Mouse (Mus musculus) neural tube, embryonic 15.5 days (tissue): ENCODE measurements around the gene Slit3. TPM values are rescaled to one million over a fixed set of nuclear protein-coding genes. Genes with fewer than 3 reads are reported as not detected.

Experiments used
- ATAC-seq: fragments of 200-750 bp; cut with Nextera tagmentation; 2 replicates; pipeline ENCODE4 v1.8.0; 2017; ENCODE audit warnings: mild to moderate bottlenecking, moderate TSS enrichment, moderate library complexity; ENCODE audit not compliant: low FRiP score
- H3K27ac ChIP-seq: fragments of 300-500 bp; sonication (generic); replicated peaks from 2 replicates; pipeline ENCODE4 v1.5.1; 2015; ENCODE audit warnings: mild to moderate bottlenecking, inconsistent platforms
- H3K27me3 ChIP-seq: fragments of 300-500 bp; sonication (generic); replicated peaks from 2 replicates; pipeline ENCODE4 v1.6.1; 2015; ENCODE audit warnings: inconsistent platforms
- H3K36me3 ChIP-seq: fragments of 300-500 bp; sonication (generic); 2 replicates; pipeline ENCODE4 v1.6.1; 2015; ENCODE audit warnings: inconsistent platforms
- H3K4me1 ChIP-seq: fragments of 300-500 bp; sonication (generic); 2 replicates; pipeline ENCODE4 v1.6.1; 2015; ENCODE audit warnings: inconsistent platforms
- H3K4me2 ChIP-seq: fragments of 300-500 bp; sonication (generic); 2 replicates; pipeline ENCODE4 v1.6.1; 2015; ENCODE audit warnings: inconsistent platforms, mild to moderate bottlenecking, moderate library complexity
- H3K4me3 ChIP-seq: fragments of 300-500 bp; sonication (generic); replicated peaks from 2 replicates; pipeline ENCODE4 v1.5.1; 2015; ENCODE audit warnings: mild to moderate bottlenecking, inconsistent platforms
- H3K9ac ChIP-seq: fragments of 300-500 bp; sonication (generic); replicated peaks from 2 replicates; pipeline ENCODE4 v1.6.1; 2015; ENCODE audit warnings: mild to moderate bottlenecking, inconsistent platforms
- H3K9me3 ChIP-seq: fragments of 300-500 bp; sonication (generic); replicated peaks from 2 replicates; pipeline ENCODE4 v1.6.1; 2016; ENCODE audit warnings: inconsistent platforms
- WGBS: fragments of 180-500 bp; shearing (Covaris S2); methylation state at CpG from one replicate; pipeline ENCODE4 v1.1.7; 2015; ENCODE audit warnings: mixed read lengths; 5-methylcytosine and 5-hydroxymethylcytosine counted together
- polyA plus RNA-seq: library from polyadenylated mRNA; unstranded; fragments of >200 nt; fragmentation: Nextera tagmentation; extraction: Ambion mirVana; gene quantifications from 2 replicates; pipeline ENCODE4 v1.2.1, GENCODE M21; 2015

Slit3 gene
- polyA plus RNA-seq, 1 experiment from 2014 or later: 26.2 TPM

DNA sequence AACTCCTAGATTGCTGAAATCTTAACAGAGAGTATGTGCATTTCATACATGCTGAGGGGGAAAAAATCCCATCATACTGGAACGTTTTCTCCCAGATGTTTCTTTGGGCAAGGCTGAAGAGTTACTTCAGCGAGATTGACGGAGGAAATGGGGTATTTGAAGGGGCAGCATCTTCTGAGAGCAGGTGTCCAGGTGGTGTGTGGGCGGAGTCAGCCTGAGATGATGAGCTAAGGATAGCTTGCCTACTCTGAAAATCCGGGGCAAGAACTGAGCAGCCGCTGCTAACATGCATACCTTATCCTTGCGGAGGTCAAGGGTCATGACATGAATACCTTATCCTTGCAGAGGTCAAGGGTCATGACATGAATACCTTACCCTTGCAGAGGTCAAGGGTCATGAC is 576.5 kb downstream of the Slit3 start:
- Histone ChIP-seq H3K9me3 (no peaks in the 10 kb centered on the region), H3K9ac (no peak overlapping the region), H3K36me3 (no peaks in the 10 kb centered on the region), H3K4me3 (no peak overlapping the region), H3K4me2 (no peak overlapping the region), H3K27ac (no peak overlapping the region), H3K4me1 (no peaks in the 10 kb centered on the region), H3K27me3 (no peaks in the 10 kb centered on the region)
- WGBS: 93% methylated on average over 7 of the region's 7 CpGs
- ATAC-seq: no peak

DNA sequence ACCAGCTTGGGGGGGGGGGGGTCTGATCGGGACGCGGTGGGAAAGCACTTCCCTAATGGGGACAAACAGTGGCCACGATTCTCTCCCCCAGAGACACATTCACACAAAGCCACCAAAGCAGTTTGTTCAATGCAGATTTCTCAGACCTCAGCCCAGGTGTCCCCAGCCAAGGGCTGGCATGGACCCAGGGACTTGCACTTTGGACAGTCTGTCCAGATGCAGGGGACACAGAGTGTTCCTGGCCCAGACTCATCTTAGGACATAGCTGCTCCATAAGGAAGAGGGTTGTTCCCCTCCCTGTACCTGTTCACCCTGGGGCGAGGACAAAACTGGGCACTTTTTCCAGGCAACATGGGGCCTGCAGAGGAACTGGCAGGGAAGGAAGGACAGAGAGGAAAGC is 577.9 kb downstream of the Slit3 start:
- no peak overlapping the region for H3K27ac ChIP-seq
- WGBS: 92% methylated on average over 5 of the region's 5 CpGs

DNA sequence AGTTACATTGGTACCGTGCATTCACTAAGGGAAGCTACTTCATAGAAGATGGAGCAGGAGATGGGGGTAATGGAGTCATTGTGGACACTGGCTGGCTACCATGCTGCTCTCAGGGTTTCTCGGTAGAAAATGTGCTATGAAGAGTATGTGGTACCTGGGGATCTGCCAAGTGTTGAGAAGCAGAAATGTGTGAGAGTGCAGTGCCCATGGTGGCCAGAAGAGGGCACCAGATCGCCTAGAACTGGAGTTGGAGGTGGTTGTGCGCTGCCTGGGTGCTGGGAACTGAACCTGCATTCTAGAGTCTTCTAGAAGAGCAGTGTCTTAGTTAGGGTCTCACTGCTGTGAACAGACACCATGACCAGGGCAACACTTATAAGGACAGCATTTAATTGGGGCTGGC is 582.4 kb downstream of the Slit3 start:
- Histone ChIP-seq H3K9me3 (0 out of 2 replicates have a peak, but pooled peaks cover 3% of the 10 kb centered on the region), H3K4me2 (no peak overlapping the region), H3K27me3 (no peaks in the 10 kb centered on the region), H3K4me1 (no peaks in the 10 kb centered on the region), H3K4me3 (no peak overlapping the region), H3K9ac (no peak overlapping the region), H3K36me3 (peaks cover 11% of the 10 kb centered on the region), H3K27ac (no peak overlapping the region)
- ATAC-seq: no peak
- 76% methylated on average over 4 of the region's 4 CpGs for WGBS

More for the DNA sequence above, 577.9 kb downstream of the Slit3 start:
- Histone ChIP-seq H3K27me3 (no peaks in the 10 kb centered on the region), H3K9me3 (0 out of 2 replicates have a peak, but pooled peaks cover 3% of the 10 kb centered on the region), H3K4me2 (no peak overlapping the region), H3K9ac (no peak overlapping the region), H3K4me1 (no peaks in the 10 kb centered on the region), H3K36me3 (peaks cover 10% of the 10 kb centered on the region), H3K4me3 (no peak overlapping the region)
- no peak for ATAC-seq

DNA sequence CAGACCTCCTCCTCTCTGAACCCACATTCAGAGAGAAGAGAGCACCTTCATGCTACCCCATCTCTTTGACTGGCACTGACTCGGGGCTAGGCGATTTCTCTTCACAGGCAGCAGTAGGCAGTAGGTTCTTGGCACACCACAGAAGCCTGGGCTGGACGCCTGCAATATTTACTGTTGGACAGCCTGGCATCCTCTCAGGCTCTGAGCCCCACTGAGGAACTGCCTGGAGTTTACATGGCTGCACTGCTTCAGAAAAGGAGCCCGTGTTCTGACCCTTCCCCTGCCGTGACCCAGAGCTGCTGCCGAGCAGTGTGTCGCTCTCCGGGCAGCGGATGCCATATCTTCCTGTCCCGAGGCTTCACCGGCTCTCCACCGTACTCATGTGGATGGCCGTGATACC is 583.4 kb downstream of the Slit3 start:
- H3K9me3 ChIP-seq: 0 out of 2 replicates have a peak, but pooled peaks cover 3% of the 10 kb centered on the region
- H3K27me3 ChIP-seq: no peaks in the 10 kb centered on the region
- no peaks in the 10 kb centered on the region for H3K4me1 ChIP-seq
- 96% methylated on average over 13 of the region's 13 CpGs for WGBS
- no peak overlapping the region for H3K9ac ChIP-seq
- peaks cover 11% of the 10 kb centered on the region for H3K36me3 ChIP-seq
- no peak overlapping the region for H3K4me2 ChIP-seq
- no peak overlapping the region for H3K4me3 ChIP-seq
- H3K27ac ChIP-seq: no peak overlapping the region
- ATAC-seq: no peak

DNA sequence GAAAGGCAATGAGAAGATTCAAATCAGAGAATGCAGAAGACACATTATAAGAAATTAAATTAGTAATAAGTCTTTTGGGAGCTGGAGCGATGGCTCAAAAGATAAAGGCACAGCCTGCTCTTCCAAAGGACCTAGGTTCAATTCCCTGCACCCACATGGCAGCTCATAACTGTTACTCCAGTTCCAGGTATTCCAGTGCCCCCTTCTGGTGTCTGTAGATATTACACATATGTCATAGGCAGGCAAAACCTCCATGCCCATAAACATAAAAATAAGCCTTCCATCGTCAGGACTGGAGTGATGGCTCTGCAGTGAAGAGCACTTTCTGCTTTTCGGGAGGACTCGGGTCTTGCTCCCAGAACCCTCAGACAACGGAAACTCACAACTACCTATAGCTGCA is 583.9 kb downstream of the Slit3 start:
- H3K9me3 ChIP-seq: 0 out of 2 replicates have a peak, but pooled peaks cover 3% of the 10 kb centered on the region
- no peak overlapping the region for H3K9ac ChIP-seq
- no peak overlapping the region for H3K4me2 ChIP-seq
- H3K27ac ChIP-seq: no peak overlapping the region
- no peaks in the 10 kb centered on the region for H3K4me1 ChIP-seq
- H3K4me3 ChIP-seq: no peak overlapping the region
- H3K36me3 ChIP-seq: peaks cover 11% of the 10 kb centered on the region
- no peaks in the 10 kb centered on the region for H3K27me3 ChIP-seq
- 96% methylated on average over 5 of the region's 5 CpGs for WGBS
- ATAC-seq: no peak

DNA sequence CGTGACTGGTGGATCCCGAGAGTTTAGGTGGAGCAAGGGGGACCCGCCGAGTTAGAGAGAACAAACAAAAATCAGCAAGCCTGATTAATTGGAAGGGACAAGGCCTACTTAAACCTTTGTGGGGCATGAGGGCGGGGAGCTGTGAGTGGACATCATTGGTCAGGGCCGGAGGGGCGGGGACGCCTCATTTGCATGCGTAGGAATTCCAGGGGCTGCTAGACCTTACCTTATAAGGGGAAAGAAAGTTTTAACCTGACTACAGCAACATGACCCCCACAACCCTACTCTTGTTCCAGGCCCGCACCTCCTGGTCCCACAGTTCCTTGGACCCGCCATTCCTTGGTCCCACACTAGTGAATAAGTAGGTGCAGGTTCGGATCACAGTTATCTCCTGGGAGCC is 586.4 kb downstream of the Slit3 start:
- no peak overlapping the region for H3K4me3 ChIP-seq
- ATAC-seq: no peak
- 91% methylated on average over 12 of the region's 12 CpGs for WGBS

DNA sequence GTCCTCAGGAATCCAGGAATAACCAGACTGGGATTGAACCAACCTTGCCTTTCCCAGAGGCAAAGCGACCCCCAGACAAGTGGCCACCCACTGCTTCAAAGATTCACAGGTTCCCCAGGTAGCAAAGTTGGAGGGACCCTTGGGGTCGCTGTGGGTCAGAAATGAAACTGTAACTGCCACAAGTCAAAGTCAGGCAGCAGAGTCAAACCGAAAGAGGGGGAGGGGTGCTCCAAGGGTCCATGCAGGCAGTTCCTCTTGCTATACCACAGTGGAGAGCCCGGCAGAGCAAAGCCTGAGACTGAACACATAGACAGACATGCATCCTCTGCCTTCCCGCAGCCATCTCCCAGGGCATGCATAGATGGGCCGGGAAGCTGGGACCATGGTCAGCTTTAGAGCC is 590.3 kb downstream of the Slit3 start:
- H3K4me1 ChIP-seq: no peaks in the 10 kb centered on the region
- H3K9me3 ChIP-seq: 0 out of 2 replicates have a peak, but pooled peaks cover 4% of the 10 kb centered on the region
- ATAC-seq: no peak
- no peak overlapping the region for H3K9ac ChIP-seq
- H3K27me3 ChIP-seq: no peaks in the 10 kb centered on the region
- 87% methylated on average over 6 of the region's 6 CpGs for WGBS
- no peak overlapping the region for H3K4me2 ChIP-seq
- no peaks in the 10 kb centered on the region for H3K36me3 ChIP-seq
- no peak overlapping the region for H3K27ac ChIP-seq
- no peak overlapping the region for H3K4me3 ChIP-seq

More for the DNA sequence above, 586.4 kb downstream of the Slit3 start:
- Histone ChIP-seq H3K9me3 (0 out of 2 replicates have a peak, but pooled peaks cover 3% of the 10 kb centered on the region), H3K4me1 (no peaks in the 10 kb centered on the region), H3K9ac (no peak overlapping the region), H3K27me3 (no peaks in the 10 kb centered on the region), H3K27ac (no peak overlapping the region), H3K4me2 (no peak overlapping the region), H3K36me3 (peaks cover 11% of the 10 kb centered on the region)

DNA sequence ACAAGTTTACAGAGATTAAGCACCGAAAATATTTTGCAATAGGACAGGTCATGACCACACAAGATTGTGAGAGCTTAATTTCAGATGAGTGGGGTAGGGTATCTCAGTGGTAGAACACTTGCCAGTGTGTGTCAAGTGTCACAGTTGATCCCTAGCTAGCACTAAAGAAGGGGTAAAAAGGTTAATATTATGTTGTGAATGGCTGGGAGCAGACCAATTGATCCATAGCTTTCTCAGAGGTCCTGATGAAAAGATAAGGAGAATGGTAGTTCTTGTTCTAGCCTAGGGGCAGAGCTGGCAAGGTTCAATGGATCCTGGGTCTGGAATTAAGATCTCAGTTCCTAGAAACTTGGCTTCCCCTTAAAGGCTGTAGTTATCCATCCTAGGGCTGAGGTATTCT is 597.9 kb downstream of the Slit3 start:
- no peak overlapping the region for H3K4me2 ChIP-seq

DNA sequence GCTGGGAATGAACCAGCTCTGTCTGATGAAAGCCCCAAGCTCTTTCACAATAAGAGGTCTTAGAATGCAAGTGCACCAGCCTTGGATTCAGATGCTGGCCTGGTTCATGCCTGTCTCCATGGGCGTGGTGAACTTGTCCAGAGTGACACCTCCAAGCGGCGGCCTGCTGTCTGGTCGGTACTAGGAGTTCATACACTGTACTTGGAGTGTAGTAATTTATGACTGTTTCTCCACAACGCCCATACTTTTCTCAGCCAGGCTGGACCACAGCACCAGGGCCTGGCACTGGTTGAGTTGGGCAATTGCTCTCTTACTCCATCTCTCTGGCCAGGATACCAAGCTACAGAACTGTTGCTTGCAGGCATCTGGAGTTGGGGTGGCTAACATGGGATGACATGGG is 602.9 kb downstream of the Slit3 start:
- Histone ChIP-seq H3K4me3 (no peak overlapping the region), H3K4me1 (no peaks in the 10 kb centered on the region)
- WGBS: 85% methylated on average over 5 of the region's 5 CpGs

More for the DNA sequence above, 597.9 kb downstream of the Slit3 start:
- no peaks in the 10 kb centered on the region for H3K4me1 ChIP-seq
- ATAC-seq: no peak
- no peaks in the 10 kb centered on the region for H3K27me3 ChIP-seq
- no peaks in the 10 kb centered on the region for H3K36me3 ChIP-seq
- H3K9me3 ChIP-seq: 0 out of 2 replicates have a peak, but pooled peaks cover 4% of the 10 kb centered on the region
- 83% methylated on average over 1 of the region's 1 CpGs for WGBS
- no peak overlapping the region for H3K4me3 ChIP-seq
- no peak overlapping the region for H3K27ac ChIP-seq
- H3K9ac ChIP-seq: no peak overlapping the region

DNA sequence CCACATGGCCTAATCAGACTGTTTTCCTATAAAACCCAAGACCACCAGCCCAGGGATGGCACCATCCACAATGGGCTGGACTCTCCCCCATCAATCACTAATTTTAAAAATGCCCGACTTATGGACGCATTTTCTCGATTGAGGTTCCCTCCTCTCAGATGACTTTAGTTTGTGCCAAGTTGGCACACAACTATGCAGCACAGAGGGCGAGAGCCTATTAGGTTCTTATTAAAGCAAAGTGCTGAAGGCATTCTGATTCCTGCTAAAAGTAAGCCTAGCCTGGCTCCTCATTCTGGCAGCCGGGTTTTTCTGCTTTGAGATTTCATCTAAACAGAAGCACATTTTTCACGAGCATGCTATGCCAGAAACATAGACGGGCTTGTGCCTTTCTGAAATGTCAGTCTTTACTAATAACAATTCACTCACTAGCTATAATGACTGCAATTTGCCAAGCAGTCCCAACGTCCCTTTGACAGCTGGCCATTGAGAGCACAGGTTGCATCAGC is 605.4 kb downstream of the Slit3 start:
- Histone ChIP-seq H3K27me3 (no peaks in the 10 kb centered on the region), H3K9ac (no peak overlapping the region), H3K9me3 (no peaks in the 10 kb centered on the region), H3K4me2 (no peak overlapping the region), H3K27ac (no peak overlapping the region), H3K4me1 (peaks cover 9% of the 10 kb centered on the region), H3K36me3 (no peaks in the 10 kb centered on the region), H3K4me3 (no peak overlapping the region)
- WGBS: 76% methylated on average over 8 of the region's 8 CpGs
- ATAC-seq: no peak

More for the DNA sequence above, 602.9 kb downstream of the Slit3 start:
- no peak for ATAC-seq
- no peak overlapping the region for H3K27ac ChIP-seq
- no peaks in the 10 kb centered on the region for H3K9me3 ChIP-seq
- H3K9ac ChIP-seq: no peak overlapping the region
- no peaks in the 10 kb centered on the region for H3K36me3 ChIP-seq
- H3K4me2 ChIP-seq: no peak overlapping the region
- no peaks in the 10 kb centered on the region for H3K27me3 ChIP-seq

DNA sequence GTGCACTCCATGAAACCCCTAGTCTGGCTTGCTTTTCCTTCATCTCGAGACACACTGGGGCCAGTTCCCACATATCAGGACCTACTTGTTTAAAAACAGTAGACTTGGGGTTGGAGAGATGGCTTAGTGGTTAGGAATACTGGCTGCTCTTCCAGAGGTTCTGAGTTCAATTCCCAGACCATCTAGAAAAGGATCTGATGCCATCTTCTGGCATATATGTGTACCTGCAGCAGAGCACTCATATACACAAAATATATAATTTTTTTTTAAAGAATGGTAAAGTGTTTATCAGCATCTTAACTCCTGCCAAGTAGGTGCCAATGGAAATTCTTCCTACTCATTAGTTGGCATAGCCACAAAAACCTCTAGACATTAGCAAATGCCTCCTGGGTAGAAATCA is 607.2 kb downstream of the Slit3 start:
- WGBS: 88% methylated on average over 1 of the region's 1 CpGs
- Histone ChIP-seq H3K36me3 (no peaks in the 10 kb centered on the region), H3K4me3 (no peak overlapping the region), H3K4me1 (peaks cover 9% of the 10 kb centered on the region), H3K9ac (no peak overlapping the region), H3K4me2 (no peak overlapping the region), H3K9me3 (no peaks in the 10 kb centered on the region), H3K27me3 (no peaks in the 10 kb centered on the region), H3K27ac (no peak overlapping the region)
- no peak for ATAC-seq

DNA sequence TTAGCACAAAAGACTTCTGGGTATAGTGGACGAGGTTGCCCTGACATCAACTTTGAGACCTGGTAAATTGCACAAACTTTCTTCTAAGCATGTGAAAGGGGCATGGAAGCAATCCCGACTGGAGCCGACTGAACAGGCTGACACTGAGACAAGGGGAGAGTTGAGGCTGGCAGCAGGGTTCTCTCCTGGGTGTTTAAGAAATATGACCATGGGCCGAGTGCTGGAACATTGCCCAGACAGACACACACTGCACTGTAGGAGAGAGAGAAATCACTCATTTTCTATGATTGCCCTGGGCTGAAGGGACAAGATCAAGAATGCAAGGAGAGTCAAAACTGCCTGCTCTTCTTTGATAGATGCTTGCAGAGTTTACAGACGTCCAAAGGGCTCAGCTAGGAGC is 608.2 kb downstream of the Slit3 start:
- Histone ChIP-seq H3K9me3 (no peaks in the 10 kb centered on the region), H3K27ac (no peak overlapping the region), H3K36me3 (no peaks in the 10 kb centered on the region), H3K4me3 (no peak overlapping the region), H3K4me2 (no peak overlapping the region), H3K4me1 (peaks cover 9% of the 10 kb centered on the region), H3K9ac (no peak overlapping the region), H3K27me3 (no peaks in the 10 kb centered on the region)
- WGBS: 17% methylated on average over 5 of the region's 5 CpGs
- no peak for ATAC-seq
